Mouse (Mus musculus): ENCODE results near the gene Dmrtb1.

Gene Dmrtb1

GRCm38 (mm10) chr4:107680311-107681098, 3.5 kb downstream of the Dmrtb1 start:
- no peak for DNase-seq

GRCm38 (mm10) chr4:107675645-107676044, 8.4 kb downstream of the Dmrtb1 start:
- no peak for DNase-seq

- no peak for DNase-seq
Measured at GRCm38 (mm10) chr4:107674322-107674644, 9.7 kb downstream of the Dmrtb1 start.

GRCm38 (mm10) chr4:107673638-107674321, 10.2 kb downstream of the Dmrtb1 start:
- peak; percentile 90 for DNase-seq

GRCm38 (mm10) chr4:107670731-107671130, 13.3 kb downstream of the Dmrtb1 start:
- no peak for DNase-seq

GRCm38 (mm10) chr4:107668514-107668913, 15.5 kb downstream of the Dmrtb1 start:
- no peak for DNase-seq

GRCm38 (mm10) chr4:107660649-107661048, 23.4 kb downstream of the Dmrtb1 start:
- DNase-seq = no peak

- DNase-seq = no peak
Measured at GRCm38 (mm10) chr4:107653280-107653643, 30.8 kb downstream of the Dmrtb1 start.

- DNase-seq = peak; percentile 93
Measured at GRCm38 (mm10) chr4:107652598-107653279, 31.3 kb downstream of the Dmrtb1 start.

GRCm38 (mm10) chr4:107651021-107651496, 33.0 kb downstream of the Dmrtb1 start:
- DNase-seq = no peak

- no peak for DNase-seq
Measured at GRCm38 (mm10) chr4:107648959-107649485, 35.0 kb downstream of the Dmrtb1 start.

- peak; percentile 57 for DNase-seq
Measured at GRCm38 (mm10) chr4:107641624-107642023, 42.4 kb downstream of the Dmrtb1 start.

GRCm38 (mm10) chr4:107638303-107638702, 45.7 kb downstream of the Dmrtb1 start:
- no peak for DNase-seq

- peak; percentile 68 for DNase-seq
Measured at GRCm38 (mm10) chr4:107637670-107638069, 46.4 kb downstream of the Dmrtb1 start.

- DNase-seq = no peak
Measured at GRCm38 (mm10) chr4:107636099-107636498, 47.9 kb downstream of the Dmrtb1 start.

- no peak for DNase-seq
Measured at GRCm38 (mm10) chr4:107634631-107635030, 49.4 kb downstream of the Dmrtb1 start.

- peak; percentile 62 for DNase-seq
Measured at GRCm38 (mm10) chr4:107628921-107629411, 55.1 kb downstream of the Dmrtb1 start.

GRCm38 (mm10) chr4:107628226-107628625, 55.8 kb downstream of the Dmrtb1 start:
- no peak for DNase-seq
